Mouse (Mus musculus): Measurements from ENCODE around the gene Gm20806.
"Not testable (repeated sequence)": the region's sequence is repeated elsewhere in the genome, so short reads cannot be mapped to it uniquely, and the experiment has no call there.

Gene Gm20806

DNA sequence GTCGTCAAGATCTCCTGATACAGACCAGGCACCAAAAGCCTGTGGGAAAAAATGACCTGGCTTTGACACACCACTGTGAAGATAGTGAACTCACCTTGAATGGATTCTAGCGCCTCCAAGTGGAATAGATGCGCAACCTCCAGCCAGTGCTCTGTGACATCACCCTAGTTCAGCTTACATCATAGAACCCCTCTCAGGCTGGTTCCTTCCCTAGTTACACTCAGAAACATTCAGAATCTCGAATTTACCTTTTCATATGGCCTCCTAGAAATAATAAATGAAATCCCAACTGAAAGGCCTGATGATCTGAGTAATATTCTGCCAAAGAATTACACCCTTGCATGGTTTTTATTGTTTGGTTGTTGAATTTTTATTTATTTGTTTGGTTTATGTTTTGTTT lies at the start of gene Gm20806:
Gm20806 (minus strand) TSS at position 101 of the 400 bp plus-strand sequence.
- not testable (repeated sequence) for DNase-seq (ENCODE audit: low spot score)

Measured in urinary bladder, postnatal 14 days (tissue).